Mouse (Mus musculus): ENCODE results near the gene Scube1.

- TF ChIP-seq CTCF (conservative IDR thresholded peaks at IDR 0.05; ENCODE audit: insufficient read depth, insufficient read length, low read depth, low read length) (no peak), POLR2A (IDR thresholded peaks at IDR 0.05; ENCODE audit: low read depth, low read length) (no peak)
Measured at GRCm38 (mm10) chr15:83638196-83638899, 86.5 kb downstream of the Scube1 start.

Data from kidney, adult 2 months (tissue).